In genomic region chr17:45373987-45374608, GRCm38 (mm10) we compare ENCODE assay signal across 8 mouse cellular contexts. TPM values are rescaled to one million over a fixed set of nuclear protein-coding genes. Genes with fewer than 3 reads are reported as not detected.
DNase-seq lines count a peak whose midpoint lies in the region; ATAC-seq and TF ChIP-seq lines count a peak whose summit lies in the region.

No protein-coding gene starts in this region.

- H3K9me3 ChIP-seq in limb, embryonic 10.5 days (replicated peaks): no peaks in the 10 kb centered on the region
- no peaks in the 10 kb centered on the region for H3K9me3 ChIP-seq in midbrain, embryonic 16.5 days (replicated peaks; ENCODE audit: control insufficient read depth, low read length, poor library complexity, severe bottlenecking)

- no peaks in the 10 kb centered on the region for H3K36me3 ChIP-seq in kidney, adult 2 months (ENCODE audit: control insufficient read depth, insufficient read depth, low read length)
- no peaks in the 10 kb centered on the region for H3K36me3 ChIP-seq in limb, embryonic 10.5 days
- no peaks in the 10 kb centered on the region for H3K36me3 ChIP-seq in midbrain, embryonic 16.5 days (ENCODE audit: control insufficient read depth, insufficient read depth, low read length)

- no peaks in the 10 kb centered on the region for H3K27me3 ChIP-seq in kidney, adult 2 months (replicated peaks; ENCODE audit: control insufficient read depth, insufficient read depth, low read length)
- peaks cover 38% of the 10 kb centered on the region for H3K27me3 ChIP-seq in limb, embryonic 10.5 days (ENCODE audit: low read depth, poor library complexity, severe bottlenecking)
- no peaks in the 10 kb centered on the region for H3K27me3 ChIP-seq in midbrain, embryonic 16.5 days (ENCODE audit: control insufficient read depth, insufficient read depth, low read depth, low read length)

- ATAC-seq in midbrain, embryonic 16.5 days: peak; percentile 86

- no peak for TF ChIP-seq POLR2A in kidney, adult 2 months (IDR thresholded peaks at IDR 0.05; ENCODE audit: low read depth, low read length)

- TF ChIP-seq CTCF in kidney, adult 2 months (conservative IDR thresholded peaks at IDR 0.05; ENCODE audit: insufficient read depth, insufficient read length, low read depth, low read length): peak; percentile 77

- H3K4me2 ChIP-seq in midbrain, embryonic 16.5 days (ENCODE audit: low read length): peak overlapping the region; percentile 33; the same call in 1 of the 2 replicates

- H3K4me3 ChIP-seq in kidney, adult 2 months (ENCODE audit: insufficient read depth, low read depth, low read length): no peak overlapping the region
- H3K4me3 ChIP-seq in limb, embryonic 10.5 days: no peak overlapping the region
- H3K4me3 ChIP-seq in midbrain, embryonic 16.5 days (ENCODE audit: low read depth, low read length): no peak overlapping the region

- no peak overlapping the region for H3K9ac ChIP-seq in midbrain, embryonic 16.5 days (ENCODE audit: low read depth, low read length)

- peak; percentile 70 for DNase-seq in kidney, adult 18-20 months
- DNase-seq in kidney, adult 11 months: no peak
- peak; percentile 85 for DNase-seq in embryo, embryonic 11 days
- DNase-seq in heart, adult 11 months: peak; percentile 93
- DNase-seq in kidney, adult 2 months: peak; percentile 59
- peak; percentile 96 for DNase-seq in limb, embryonic 10.5 days (ENCODE audit: low spot score)
- DNase-seq in spleen, postnatal 14 days (ENCODE audit: low spot score in 2 of 2): peak; percentile 27 to 65

- no peak overlapping the region for H3K27ac ChIP-seq in kidney, adult 2 months (ENCODE audit: insufficient read depth, low read depth, low read length)
- peak overlapping the region; percentile 61; the same call in 1 of the 2 replicates for H3K27ac ChIP-seq in limb, embryonic 10.5 days
- H3K27ac ChIP-seq in midbrain, embryonic 16.5 days (ENCODE audit: low read length): no peak overlapping the region

- no peaks in the 10 kb centered on the region for H3K4me1 ChIP-seq in kidney, adult 2 months (ENCODE audit: control insufficient read depth, insufficient read depth, low read length)
- peaks cover 46% of the 10 kb centered on the region for H3K4me1 ChIP-seq in limb, embryonic 10.5 days
- H3K4me1 ChIP-seq in midbrain, embryonic 16.5 days (ENCODE audit: control insufficient read depth, insufficient read depth, low read length): no peaks in the 10 kb centered on the region; the same call in 1 of the 2 replicates

- 33% methylated on average over 13 of the region's 13 CpGs for WGBS in kidney, adult 2 months
- 25% methylated on average over 13 of the region's 13 CpGs for whole genome bisulfite sequencing in limb, embryonic 10.5 days
- 28% methylated on average over 13 of the region's 13 CpGs for WGBS in midbrain, embryonic 16.5 days

RNA-seq across cellular contexts. Expression of gene Cdc5l, which starts 59.4 kb away (rescaled TPM):
- polyA plus RNA-seq in kidney, adult 2 months (2012; rRNA removed): 8.9 and 10.9 TPM in 2 replicates
- polyA plus RNA-seq in limb, embryonic 10.5 days (2016; fragmentation: Nextera tagmentation; extraction: Ambion mirVana): 68.3 and 68.9 TPM in 2 replicates
- 58.6 and 67.5 TPM in 2 replicates for polyA plus RNA-seq in midbrain, embryonic 16.5 days (2015; fragmentation: Nextera tagmentation; extraction: Ambion mirVana)
